Mouse (Mus musculus): ENCODE results near the gene Ston2. TPM values are rescaled to one million over a fixed set of nuclear protein-coding genes. Genes with fewer than 3 reads are reported as not detected.
"Not testable (repeated sequence)": the region's sequence is repeated elsewhere in the genome, so short reads cannot be mapped to it uniquely, and the experiment has no call there.

Ston2 gene
- polyA plus RNA-seq, 1 experiment from 2014 or later: 7.4 TPM

GRCm38 (mm10) chr12:91804262-91804661 lies 16.1 kb upstream of the Ston2 start:
- no peaks in the 10 kb centered on the region for H3K9me3 ChIP-seq
- no peaks in the 10 kb centered on the region for H3K27me3 ChIP-seq
- WGBS: 88% methylated on average over 3 of the region's 3 CpGs
- H3K27ac ChIP-seq: no peak overlapping the region
- H3K4me2 ChIP-seq (replicated peaks): no peak overlapping the region
- no peak overlapping the region for H3K9ac ChIP-seq (replicated peaks)
- H3K4me1 ChIP-seq (replicated peaks): no peaks in the 10 kb centered on the region
- H3K4me3 ChIP-seq (replicated peaks): no peak overlapping the region
- peaks cover 27% of the 10 kb centered on the region for H3K36me3 ChIP-seq
- no peak for ATAC-seq

GRCm38 (mm10) chr12:91803207-91803932 lies 15.2 kb upstream of the Ston2 start:
- WGBS: 72% methylated on average over 13 of the region's 13 CpGs
- H3K9me3 ChIP-seq: no peaks in the 10 kb centered on the region
- no peak overlapping the region for H3K27ac ChIP-seq
- H3K9ac ChIP-seq (replicated peaks): no peak overlapping the region
- ATAC-seq: no peak
- no peaks in the 10 kb centered on the region for H3K27me3 ChIP-seq
- no peaks in the 10 kb centered on the region for H3K4me1 ChIP-seq (replicated peaks)
- no peak overlapping the region for H3K4me3 ChIP-seq (replicated peaks)
- H3K36me3 ChIP-seq: peaks cover 18% of the 10 kb centered on the region
- no peak overlapping the region for H3K4me2 ChIP-seq (replicated peaks)

- no peaks in the 10 kb centered on the region for H3K9me3 ChIP-seq
- H3K4me2 ChIP-seq (replicated peaks): no peak overlapping the region
- no peak overlapping the region for H3K27ac ChIP-seq
- no peak overlapping the region for H3K9ac ChIP-seq (replicated peaks)
- H3K36me3 ChIP-seq: peaks cover 12% of the 10 kb centered on the region
- H3K27me3 ChIP-seq: no peaks in the 10 kb centered on the region
- H3K4me1 ChIP-seq (replicated peaks): no peaks in the 10 kb centered on the region
- no peak for ATAC-seq
- 75% methylated on average over 12 of the region's 12 CpGs for WGBS
- H3K4me3 ChIP-seq (replicated peaks): no peak overlapping the region
These were observed 14.5 kb upstream of the Ston2 start for GRCm38 (mm10) chr12:91802586-91803206.

GRCm38 (mm10) chr12:91800861-91801385 lies 12.7 kb upstream of the Ston2 start:
- Histone ChIP-seq H3K4me1 (replicated peaks) (no peaks in the 10 kb centered on the region), H3K4me2 (replicated peaks) (no peak overlapping the region), H3K9ac (replicated peaks) (no peak overlapping the region), H3K4me3 (replicated peaks) (no peak overlapping the region), H3K27ac (no peak overlapping the region), H3K27me3 (no peaks in the 10 kb centered on the region), H3K9me3 (no peaks in the 10 kb centered on the region), H3K36me3 (no peaks in the 10 kb centered on the region)
- ATAC-seq: no peak
- WGBS: 63% methylated on average over 6 of the region's 6 CpGs

GRCm38 (mm10) chr12:91799821-91800335 lies 11.7 kb upstream of the Ston2 start:
- Histone ChIP-seq H3K27ac (no peak overlapping the region), H3K9ac (replicated peaks) (no peak overlapping the region), H3K27me3 (no peaks in the 10 kb centered on the region), H3K9me3 (no peaks in the 10 kb centered on the region), H3K36me3 (no peaks in the 10 kb centered on the region), H3K4me3 (replicated peaks) (no peak overlapping the region), H3K4me2 (replicated peaks) (no peak overlapping the region), H3K4me1 (replicated peaks) (no peaks in the 10 kb centered on the region)
- no peak for ATAC-seq
- WGBS: 77% methylated on average over 12 of the region's 12 CpGs

GRCm38 (mm10) chr12:91799379-91799773 lies 11.2 kb upstream of the Ston2 start:
- no peak for ATAC-seq
- Histone ChIP-seq H3K9ac (replicated peaks) (no peak overlapping the region), H3K4me2 (replicated peaks) (no peak overlapping the region), H3K27me3 (no peaks in the 10 kb centered on the region), H3K4me1 (replicated peaks) (no peaks in the 10 kb centered on the region), H3K9me3 (no peaks in the 10 kb centered on the region), H3K36me3 (no peaks in the 10 kb centered on the region), H3K27ac (no peak overlapping the region), H3K4me3 (replicated peaks) (no peak overlapping the region)
- WGBS: 28% methylated on average over 6 of the region's 6 CpGs

- Histone ChIP-seq H3K9me3 (no peaks in the 10 kb centered on the region), H3K4me2 (replicated peaks) (no peak overlapping the region), H3K9ac (replicated peaks) (no peak overlapping the region), H3K27ac (no peak overlapping the region), H3K36me3 (no peaks in the 10 kb centered on the region), H3K4me1 (replicated peaks) (no peaks in the 10 kb centered on the region), H3K27me3 (no peaks in the 10 kb centered on the region), H3K4me3 (replicated peaks) (no peak overlapping the region)
- whole genome bisulfite sequencing: 85% methylated on average over 6 of the region's 6 CpGs
- ATAC-seq: 0 out of 2 replicates have a peak, but pooled peaks have one; percentile 48
These were observed 10.7 kb upstream of the Ston2 start for GRCm38 (mm10) chr12:91798720-91799378.

GRCm38 (mm10) chr12:91796774-91797173 lies 8.6 kb upstream of the Ston2 start:
- no peaks in the 10 kb centered on the region for H3K9me3 ChIP-seq
- no peaks in the 10 kb centered on the region for H3K36me3 ChIP-seq
- H3K9ac ChIP-seq (replicated peaks): no peak overlapping the region
- no peak for ATAC-seq
- H3K4me2 ChIP-seq (replicated peaks): no peak overlapping the region
- no peaks in the 10 kb centered on the region for H3K4me1 ChIP-seq (replicated peaks)
- WGBS: 69% methylated on average over 4 of the region's 4 CpGs
- no peak overlapping the region for H3K4me3 ChIP-seq (replicated peaks)
- no peak overlapping the region for H3K27ac ChIP-seq
- no peaks in the 10 kb centered on the region for H3K27me3 ChIP-seq

GRCm38 (mm10) chr12:91793266-91793665 lies 5.1 kb upstream of the Ston2 start:
- no peaks in the 10 kb centered on the region for H3K9me3 ChIP-seq
- no peak overlapping the region for H3K9ac ChIP-seq (replicated peaks)
- no peak overlapping the region for H3K27ac ChIP-seq
- WGBS: 75% methylated on average over 8 of the region's 8 CpGs
- no peaks in the 10 kb centered on the region for H3K27me3 ChIP-seq
- H3K4me2 ChIP-seq (replicated peaks): no peak overlapping the region
- no peak for ATAC-seq
- H3K36me3 ChIP-seq: no peaks in the 10 kb centered on the region
- H3K4me1 ChIP-seq (replicated peaks): no peaks in the 10 kb centered on the region
- H3K4me3 ChIP-seq (replicated peaks): no peak overlapping the region

- Histone ChIP-seq H3K9ac (replicated peaks) (no peak overlapping the region), H3K27me3 (no peaks in the 10 kb centered on the region), H3K4me1 (replicated peaks) (no peaks in the 10 kb centered on the region), H3K4me2 (replicated peaks) (no peak overlapping the region), H3K27ac (no peak overlapping the region), H3K9me3 (no peaks in the 10 kb centered on the region), H3K36me3 (no peaks in the 10 kb centered on the region), H3K4me3 (replicated peaks) (no peak overlapping the region)
- no peak for ATAC-seq
- WGBS: 78% methylated on average over 4 of the region's 4 CpGs
These were observed 3.6 kb upstream of the Ston2 start for GRCm38 (mm10) chr12:91791822-91792221.

- no peaks in the 10 kb centered on the region for H3K9me3 ChIP-seq
- H3K4me2 ChIP-seq (replicated peaks): no peak overlapping the region
- no peak overlapping the region for H3K27ac ChIP-seq
- H3K4me1 ChIP-seq (replicated peaks): no peaks in the 10 kb centered on the region
- WGBS: 51% methylated on average over 6 of the region's 6 CpGs
- no peak overlapping the region for H3K9ac ChIP-seq (replicated peaks)
- H3K4me3 ChIP-seq (replicated peaks): no peak overlapping the region
- H3K27me3 ChIP-seq: no peaks in the 10 kb centered on the region
- ATAC-seq: peak; percentile 50; the same call in 1 of the 2 replicates
- H3K36me3 ChIP-seq: no peaks in the 10 kb centered on the region
These were observed 1.6 kb upstream of the Ston2 start for GRCm38 (mm10) chr12:91789801-91790200.

GRCm38 (mm10) chr12:91788446-91788845 lies 259 bp upstream of the Ston2 start:
- H3K4me1 ChIP-seq (replicated peaks); H3K9ac ChIP-seq (replicated peaks); H3K9me3 ChIP-seq; H3K27ac ChIP-seq; H3K36me3 ChIP-seq; H3K4me2 ChIP-seq (replicated peaks); ATAC-seq; H3K4me3 ChIP-seq (replicated peaks); H3K27me3 ChIP-seq: not testable (repeated sequence)
- 72% methylated on average over 3 of the region's 3 CpGs for WGBS

Data from midbrain, embryonic 13.5 days (tissue).